Mouse (Mus musculus): ENCODE measurements around the gene Slc35f4. TPM values are rescaled to one million over a fixed set of nuclear protein-coding genes. Genes with fewer than 3 reads are reported as not detected.

Slc35f4 gene
- polyA plus RNA-seq, 1 experiment from 2014 or later = 0.18 TPM

DNA sequence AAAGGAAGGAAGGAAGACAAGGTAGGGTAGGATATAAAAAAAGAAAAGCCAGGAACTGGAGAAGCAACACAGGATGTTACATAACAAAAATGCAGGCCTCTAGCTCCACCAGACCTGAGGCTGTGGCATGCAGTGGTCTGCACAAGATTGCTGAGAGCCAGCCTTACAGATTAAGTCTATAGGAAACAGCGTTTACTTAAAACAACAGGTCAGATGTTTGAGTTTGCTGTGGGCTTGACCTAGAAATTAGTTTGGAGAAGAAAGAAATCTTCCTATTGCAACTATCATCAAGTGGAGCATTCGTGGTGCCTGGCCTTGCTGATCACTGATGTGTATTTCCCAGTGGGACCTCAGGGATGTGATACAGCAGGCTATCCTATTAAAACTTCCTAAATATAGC, 64.1 kb downstream of the Slc35f4 start:
- no peak overlapping the region for H3K4me2 ChIP-seq (replicated peaks; ENCODE audit: low read depth)
- H3K27ac ChIP-seq (replicated peaks) = no peak overlapping the region
- no peaks in the 10 kb centered on the region for H3K4me1 ChIP-seq (replicated peaks; ENCODE audit: control insufficient read depth, insufficient read depth)
- TF ChIP-seq EP300 (optimal IDR thresholded peaks at IDR 0.05) (no peak), CTCF (IDR thresholded peaks at IDR 0.05; ENCODE audit: low read depth) (no peak)
- DNase-seq (ENCODE audit: low spot score) (no peak), ATAC-seq (ENCODE audit: low FRiP score, low TSS enrichment) (no peak)
- no peaks in the 10 kb centered on the region for H3K27me3 ChIP-seq (ENCODE audit: control insufficient read depth, insufficient read depth, low read length)
- no peaks in the 10 kb centered on the region for H3K36me3 ChIP-seq (ENCODE audit: control insufficient read depth, insufficient read depth, low read length)
- no peak overlapping the region for H3K4me3 ChIP-seq (ENCODE audit: low read depth, low read length)
- no peaks in the 10 kb centered on the region for H3K9me3 ChIP-seq (ENCODE audit: control insufficient read depth, low read length)
- 63% methylated on average over 2 of the region's 2 CpGs for WGBS
- H3K9ac ChIP-seq (ENCODE audit: low read length) = no peak overlapping the region

DNA sequence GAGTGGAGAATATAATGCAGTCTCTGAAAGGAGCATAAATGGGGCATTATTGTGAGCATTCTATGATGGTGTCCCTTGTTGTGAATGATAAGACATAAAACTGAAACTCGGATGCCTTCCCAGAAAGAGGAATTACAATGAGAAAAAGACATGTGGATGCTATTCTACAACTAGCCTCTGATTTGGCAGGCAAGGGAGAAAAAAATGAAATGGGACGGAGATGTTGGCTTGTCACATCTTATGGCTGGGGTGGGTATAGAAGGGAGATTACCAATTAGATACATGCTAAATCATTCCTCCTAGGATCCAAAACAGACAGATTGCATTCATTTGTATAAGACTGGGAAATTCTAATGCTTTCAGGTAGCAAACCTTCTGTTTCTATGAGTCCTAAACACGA, 65.0 kb downstream of the Slc35f4 start:
- TF ChIP-seq EP300 (optimal IDR thresholded peaks at IDR 0.05) (no peak), CTCF (IDR thresholded peaks at IDR 0.05; ENCODE audit: low read depth) (no peak)
- Histone ChIP-seq H3K9ac (ENCODE audit: low read length) (no peak overlapping the region), H3K4me3 (ENCODE audit: low read depth, low read length) (no peak overlapping the region), H3K27ac (replicated peaks) (no peak overlapping the region), H3K9me3 (ENCODE audit: control insufficient read depth, low read length) (no peaks in the 10 kb centered on the region), H3K4me1 (replicated peaks; ENCODE audit: control insufficient read depth, insufficient read depth) (no peaks in the 10 kb centered on the region), H3K36me3 (ENCODE audit: control insufficient read depth, insufficient read depth, low read length) (no peaks in the 10 kb centered on the region), H3K27me3 (ENCODE audit: control insufficient read depth, insufficient read depth, low read length) (no peaks in the 10 kb centered on the region), H3K4me2 (replicated peaks; ENCODE audit: low read depth) (no peak overlapping the region)
- 67% methylated on average over 3 of the region's 3 CpGs for WGBS
- no peak for ATAC-seq (ENCODE audit: low FRiP score, low TSS enrichment)
- no peak for DNase-seq (ENCODE audit: low spot score)

DNA sequence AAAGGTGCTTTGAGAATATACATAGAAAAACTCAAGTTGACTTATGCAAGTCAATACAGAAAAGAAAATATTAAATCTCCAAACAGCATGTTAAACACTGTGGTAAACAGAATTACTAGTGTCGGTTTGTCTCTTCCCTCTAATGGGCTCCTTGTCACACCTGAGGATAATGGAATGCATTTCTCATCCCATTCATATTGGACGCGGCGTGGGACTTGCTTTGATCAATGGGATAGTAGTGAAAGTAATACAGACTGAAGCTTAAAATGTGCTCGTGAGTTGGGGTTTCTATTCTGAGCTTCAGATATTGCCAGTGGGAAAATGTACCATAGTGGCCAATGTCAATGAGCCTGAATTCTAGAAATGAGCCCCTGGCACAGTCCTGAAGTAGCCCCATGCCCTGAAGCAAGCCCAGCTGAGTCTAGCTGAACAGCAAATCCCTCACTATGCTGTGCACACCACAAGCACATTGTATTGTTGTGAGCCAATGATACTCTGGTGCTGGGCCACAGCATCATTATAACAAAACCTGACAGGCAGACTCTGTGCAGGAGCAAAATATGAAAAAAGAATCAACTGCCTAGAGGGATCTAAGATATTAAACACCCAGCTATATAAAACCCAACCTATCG, 71.4 kb downstream of the Slc35f4 start:
- 66% methylated on average over 6 of the region's 6 CpGs for WGBS
- Histone ChIP-seq H3K4me3 (ENCODE audit: low read depth, low read length) (no peak overlapping the region), H3K9me3 (ENCODE audit: control insufficient read depth, low read length) (no peaks in the 10 kb centered on the region), H3K4me1 (replicated peaks; ENCODE audit: control insufficient read depth, insufficient read depth) (no peaks in the 10 kb centered on the region), H3K27ac (replicated peaks) (no peak overlapping the region), H3K36me3 (ENCODE audit: control insufficient read depth, insufficient read depth, low read length) (no peaks in the 10 kb centered on the region), H3K4me2 (replicated peaks; ENCODE audit: low read depth) (no peak overlapping the region), H3K9ac (ENCODE audit: low read length) (no peak overlapping the region), H3K27me3 (ENCODE audit: control insufficient read depth, insufficient read depth, low read length) (no peaks in the 10 kb centered on the region)
- DNase-seq (ENCODE audit: low spot score) (no peak), ATAC-seq (ENCODE audit: low FRiP score, low TSS enrichment) (no peak)
- no peak for TF ChIP-seq CTCF (IDR thresholded peaks at IDR 0.05; ENCODE audit: low read depth)
- no peak for TF ChIP-seq EP300 (optimal IDR thresholded peaks at IDR 0.05)

DNA sequence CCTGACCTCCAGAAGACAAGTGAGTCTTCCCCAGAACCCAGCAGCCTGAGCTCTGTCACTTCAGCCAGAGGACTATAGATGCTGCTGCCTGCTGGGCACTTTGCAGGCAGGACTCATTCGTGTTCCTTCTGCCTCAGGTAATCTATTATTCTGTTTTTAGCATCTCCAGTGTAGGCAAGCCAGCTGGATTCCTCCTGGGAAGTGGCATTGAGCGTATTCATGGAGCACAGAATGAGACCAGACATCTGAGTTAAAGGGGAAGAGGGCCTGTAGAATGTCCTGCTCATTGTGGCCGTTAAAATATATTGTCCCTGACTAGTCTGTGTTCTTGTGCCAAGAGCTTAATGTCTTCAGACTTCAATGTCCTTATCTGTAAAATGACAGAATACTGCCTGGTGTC, 72.1 kb downstream of the Slc35f4 start:
- no peaks in the 10 kb centered on the region for H3K9me3 ChIP-seq (ENCODE audit: control insufficient read depth, low read length)
- H3K4me2 ChIP-seq (replicated peaks; ENCODE audit: low read depth) = no peak overlapping the region
- TF ChIP-seq EP300 (optimal IDR thresholded peaks at IDR 0.05) = no peak
- no peak for TF ChIP-seq CTCF (IDR thresholded peaks at IDR 0.05; ENCODE audit: low read depth)
- H3K36me3 ChIP-seq (ENCODE audit: control insufficient read depth, insufficient read depth, low read length) = no peaks in the 10 kb centered on the region
- no peak for DNase-seq (ENCODE audit: low spot score)
- no peak overlapping the region for H3K9ac ChIP-seq (ENCODE audit: low read length)
- no peak for ATAC-seq (ENCODE audit: low FRiP score, low TSS enrichment)
- H3K4me3 ChIP-seq (ENCODE audit: low read depth, low read length) = no peak overlapping the region
- no peak overlapping the region for H3K27ac ChIP-seq (replicated peaks)
- 45% methylated on average over 3 of the region's 3 CpGs for WGBS
- no peaks in the 10 kb centered on the region for H3K4me1 ChIP-seq (replicated peaks; ENCODE audit: control insufficient read depth, insufficient read depth)
- no peaks in the 10 kb centered on the region for H3K27me3 ChIP-seq (ENCODE audit: control insufficient read depth, insufficient read depth, low read length)

DNA sequence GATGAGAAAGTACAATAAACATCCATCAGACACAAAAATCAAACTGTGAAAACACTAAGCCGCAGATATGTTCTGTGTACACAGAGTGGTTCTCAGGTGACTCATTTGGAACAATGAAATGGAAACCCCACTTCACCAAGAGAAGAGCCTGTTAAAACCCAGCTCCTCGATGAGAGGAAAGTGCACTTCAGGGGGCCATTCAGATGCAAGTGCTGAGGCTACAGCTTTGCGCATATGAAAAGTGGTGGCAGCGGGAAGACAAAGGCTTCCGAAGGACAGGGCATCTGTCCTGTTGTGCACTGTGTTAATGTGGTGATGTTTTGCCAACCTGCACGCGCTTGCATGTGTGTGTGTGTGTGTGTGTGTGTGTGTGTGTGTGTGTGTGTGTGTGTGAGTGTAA, 78.2 kb downstream of the Slc35f4 start:
- Histone ChIP-seq H3K27ac (replicated peaks) (no peak overlapping the region), H3K27me3 (ENCODE audit: control insufficient read depth, insufficient read depth, low read length) (no peaks in the 10 kb centered on the region), H3K9ac (ENCODE audit: low read length) (no peak overlapping the region), H3K4me3 (ENCODE audit: low read depth, low read length) (no peak overlapping the region), H3K4me2 (replicated peaks; ENCODE audit: low read depth) (no peak overlapping the region), H3K9me3 (ENCODE audit: control insufficient read depth, low read length) (no peaks in the 10 kb centered on the region), H3K4me1 (replicated peaks; ENCODE audit: control insufficient read depth, insufficient read depth) (no peaks in the 10 kb centered on the region), H3K36me3 (ENCODE audit: control insufficient read depth, insufficient read depth, low read length) (no peaks in the 10 kb centered on the region)
- DNase-seq (ENCODE audit: low spot score) (no peak), ATAC-seq (ENCODE audit: low FRiP score, low TSS enrichment) (no peak)
- WGBS = 30% methylated on average over 7 of the region's 7 CpGs
- no peak for TF ChIP-seq CTCF (IDR thresholded peaks at IDR 0.05; ENCODE audit: low read depth)

DNA sequence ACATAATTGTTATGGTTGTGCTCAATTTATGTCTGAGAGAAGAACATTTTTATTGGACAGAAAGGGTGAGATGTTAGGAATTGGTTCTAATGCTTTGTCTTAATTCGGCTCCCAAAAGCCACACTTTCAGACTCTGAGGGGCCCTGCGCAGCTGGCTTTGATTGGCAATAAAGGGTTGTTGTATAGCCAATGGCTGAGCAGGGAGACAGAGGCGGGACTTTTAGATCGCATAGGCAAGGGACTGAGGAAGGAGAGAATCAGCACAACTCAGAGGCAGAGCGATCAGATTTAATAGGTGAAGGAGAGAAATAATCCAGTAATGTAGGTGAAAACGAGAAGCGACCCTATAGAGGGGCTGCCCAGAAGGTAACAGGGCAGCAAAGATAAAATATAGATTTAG, 79.4 kb downstream of the Slc35f4 start:
- Histone ChIP-seq H3K4me2 (replicated peaks; ENCODE audit: low read depth) (no peak overlapping the region), H3K9me3 (ENCODE audit: control insufficient read depth, low read length) (no peaks in the 10 kb centered on the region), H3K36me3 (ENCODE audit: control insufficient read depth, insufficient read depth, low read length) (no peaks in the 10 kb centered on the region), H3K27ac (replicated peaks) (no peak overlapping the region), H3K9ac (ENCODE audit: low read length) (no peak overlapping the region), H3K4me1 (replicated peaks; ENCODE audit: control insufficient read depth, insufficient read depth) (no peaks in the 10 kb centered on the region), H3K4me3 (ENCODE audit: low read depth, low read length) (no peak overlapping the region), H3K27me3 (ENCODE audit: control insufficient read depth, insufficient read depth, low read length) (no peaks in the 10 kb centered on the region)
- DNase-seq (ENCODE audit: low spot score) = no peak
- TF ChIP-seq CTCF (IDR thresholded peaks at IDR 0.05; ENCODE audit: low read depth) = no peak
- no peak for TF ChIP-seq EP300 (optimal IDR thresholded peaks at IDR 0.05)
- WGBS = 43% methylated on average over 7 of the region's 7 CpGs
- ATAC-seq (ENCODE audit: low FRiP score, low TSS enrichment) = no peak

Data from stomach, postnatal 0 days (tissue).